Mouse (Mus musculus) lung, embryonic 14.5 days (tissue): ENCODE results near the gene Gm20379. TPM values are rescaled to one million over a fixed set of nuclear protein-coding genes. Genes with fewer than 3 reads are reported as not detected.

Experiments used
- ATAC-seq: fragments of 200-750 bp; cut with Nextera tagmentation; 2 replicates; pipeline ENCODE4 v1.8.0; 2017; ENCODE audit warnings: mild to moderate bottlenecking, moderate TSS enrichment, moderate library complexity; ENCODE audit not compliant: insufficient read depth
- DNase-seq: peaks from one replicate; pipeline ENCODE4 v3.0.0-alpha.2; 2015
- H3K27ac ChIP-seq: fragments of 300-500 bp; sonication (generic); 2 replicates; pipeline ENCODE4 v1.5.1; 2014; ENCODE audit warnings: low read depth, mild to moderate bottlenecking, moderate library complexity
- H3K27me3 ChIP-seq: fragments of 300-500 bp; sonication (generic); 2 replicates; pipeline ENCODE4 v1.6.1; 2014; ENCODE audit warnings: low read length, control low read depth; ENCODE audit not compliant: insufficient read depth
- H3K36me3 ChIP-seq: fragments of 300-500 bp; sonication (generic); 2 replicates; pipeline ENCODE4 v1.6.1; 2014; ENCODE audit warnings: control low read depth; ENCODE audit not compliant: insufficient read depth
- H3K4me1 ChIP-seq: fragments of 300-500 bp; sonication (generic); 2 replicates; pipeline ENCODE4 v1.6.1; 2014; ENCODE audit warnings: antibody characterized with exemption, control low read depth; ENCODE audit not compliant: insufficient read depth
- H3K4me2 ChIP-seq: fragments of 300-500 bp; sonication (generic); 2 replicates; pipeline ENCODE4 v1.6.1; 2014; ENCODE audit warnings: mild to moderate bottlenecking
- H3K4me3 ChIP-seq: fragments of 300-500 bp; sonication (generic); 2 replicates; pipeline ENCODE4 v1.5.1; 2014; ENCODE audit warnings: low read depth, low read length
- H3K9ac ChIP-seq: fragments of 300-500 bp; sonication (generic); 2 replicates; pipeline ENCODE4 v1.6.1; 2014
- H3K9me3 ChIP-seq: fragments of 300-500 bp; sonication (generic); 2 replicates; pipeline ENCODE4 v1.6.1; 2016; ENCODE audit warnings: low read depth, low read length, control low read depth
- CTCF ChIP-seq: IDR thresholded peaks from 2 replicates; pipeline ENCODE4 v1.5.1; 2016; ENCODE audit warnings: antibody characterized with exemption, low read depth
- WGBS: fragments of 180-500 bp; shearing (Covaris S2); extraction: QIAGEN DNeasy Blood & Tissue Kit; methylation state at CpG from one replicate; pipeline ENCODE4 v1.1.7; 2014; 5-methylcytosine and 5-hydroxymethylcytosine counted together
- polyA plus RNA-seq: library from polyadenylated mRNA; unstranded; fragments of >200 nt; fragmentation: Nextera tagmentation; extraction: Ambion mirVana; gene quantifications from 2 replicates; pipeline ENCODE4 v1.2.1, GENCODE M21; 2014

Gene Gm20379
- polyA plus RNA-seq, 1 experiment from 2014 or later: 0.95 TPM

GRCm38 (mm10) chr13:92291605-92292004 is 14.2 kb upstream of the Gm20379 start:
- TF ChIP-seq CTCF: no peak
- H3K4me3 ChIP-seq: no peak overlapping the region
- H3K27ac ChIP-seq: no peak overlapping the region
- 55% methylated on average over 4 of the region's 4 CpGs for WGBS
- ATAC-seq: no peak
- no peaks in the 10 kb centered on the region for H3K9me3 ChIP-seq
- DNase-seq: no peak
- no peaks in the 10 kb centered on the region for H3K27me3 ChIP-seq
- H3K4me2 ChIP-seq: no peak overlapping the region
- no peak overlapping the region for H3K9ac ChIP-seq
- H3K36me3 ChIP-seq: 0 out of 2 replicates have a peak, but pooled peaks cover 13% of the 10 kb centered on the region
- H3K4me1 ChIP-seq: no peaks in the 10 kb centered on the region

GRCm38 (mm10) chr13:92293883-92294282 is 11.9 kb upstream of the Gm20379 start:
- Histone ChIP-seq H3K9ac (no peak overlapping the region), H3K36me3 (0 out of 2 replicates have a peak, but pooled peaks cover 13% of the 10 kb centered on the region), H3K4me1 (no peaks in the 10 kb centered on the region), H3K9me3 (no peaks in the 10 kb centered on the region), H3K27me3 (no peaks in the 10 kb centered on the region), H3K4me3 (no peak overlapping the region), H3K4me2 (no peak overlapping the region), H3K27ac (no peak overlapping the region)
- ATAC-seq (no peak), DNase-seq (no peak)
- 70% methylated on average over 5 of the region's 5 CpGs for WGBS
- TF ChIP-seq CTCF: no peak

GRCm38 (mm10) chr13:92296490-92296889 is 9.3 kb upstream of the Gm20379 start:
- no peak for DNase-seq
- WGBS: 96% methylated on average over 4 of the region's 4 CpGs
- ATAC-seq: no peak

GRCm38 (mm10) chr13:92297021-92297420 is 8.8 kb upstream of the Gm20379 start:
- WGBS: 77% methylated on average over 2 of the region's 2 CpGs
- no peak overlapping the region for H3K4me3 ChIP-seq
- no peak for DNase-seq
- TF ChIP-seq CTCF: no peak
- H3K4me1 ChIP-seq: no peaks in the 10 kb centered on the region
- no peak for ATAC-seq
- H3K4me2 ChIP-seq: no peak overlapping the region
- H3K9me3 ChIP-seq: no peaks in the 10 kb centered on the region
- H3K27ac ChIP-seq: no peak overlapping the region
- no peak overlapping the region for H3K9ac ChIP-seq
- H3K27me3 ChIP-seq: no peaks in the 10 kb centered on the region
- 0 out of 2 replicates have a peak, but pooled peaks cover 5% of the 10 kb centered on the region for H3K36me3 ChIP-seq

More at GRCm38 (mm10) chr13:92296490-92296889, 9.3 kb upstream of the Gm20379 start:
- no peak overlapping the region for H3K4me2 ChIP-seq
- no peaks in the 10 kb centered on the region for H3K4me1 ChIP-seq
- H3K27me3 ChIP-seq: no peaks in the 10 kb centered on the region
- H3K9me3 ChIP-seq: no peaks in the 10 kb centered on the region
- H3K36me3 ChIP-seq: 0 out of 2 replicates have a peak, but pooled peaks cover 7% of the 10 kb centered on the region
- no peak for TF ChIP-seq CTCF
- H3K27ac ChIP-seq: no peak overlapping the region
- H3K9ac ChIP-seq: no peak overlapping the region
- no peak overlapping the region for H3K4me3 ChIP-seq

GRCm38 (mm10) chr13:92299522-92299921 is 6.3 kb upstream of the Gm20379 start:
- ATAC-seq: no peak
- Histone ChIP-seq H3K27ac (no peak overlapping the region), H3K36me3 (0 out of 2 replicates have a peak, but pooled peaks cover 5% of the 10 kb centered on the region), H3K4me1 (no peaks in the 10 kb centered on the region), H3K4me2 (no peak overlapping the region), H3K27me3 (no peaks in the 10 kb centered on the region), H3K9me3 (no peaks in the 10 kb centered on the region), H3K9ac (no peak overlapping the region), H3K4me3 (no peak overlapping the region)
- 74% methylated on average over 1 of the region's 1 CpGs for WGBS
- DNase-seq: no peak
- no peak for TF ChIP-seq CTCF

- DNase-seq (no peak), ATAC-seq (no peak)
- no peaks in the 10 kb centered on the region for H3K4me1 ChIP-seq
- H3K9ac ChIP-seq: no peak overlapping the region
- H3K27me3 ChIP-seq: no peaks in the 10 kb centered on the region
- no peak overlapping the region for H3K4me2 ChIP-seq
- H3K36me3 ChIP-seq: 0 out of 2 replicates have a peak, but pooled peaks cover 3% of the 10 kb centered on the region
- no peak for TF ChIP-seq CTCF
- WGBS: 62% methylated on average over 4 of the region's 4 CpGs
- H3K27ac ChIP-seq: no peak overlapping the region
- no peak overlapping the region for H3K4me3 ChIP-seq
- H3K9me3 ChIP-seq: no peaks in the 10 kb centered on the region
These were observed 4.0 kb upstream of the Gm20379 start for GRCm38 (mm10) chr13:92301754-92302153.

- no peak overlapping the region for H3K4me3 ChIP-seq
These were observed 3.3 kb upstream of the Gm20379 start for GRCm38 (mm10) chr13:92302466-92302865.

More at GRCm38 (mm10) chr13:92302466-92302865, 3.3 kb upstream of the Gm20379 start:
- Histone ChIP-seq H3K27me3 (no peaks in the 10 kb centered on the region), H3K4me2 (no peak overlapping the region), H3K27ac (no peak overlapping the region), H3K36me3 (peaks cover 3% of the 10 kb centered on the region; the same call in 1 of the 2 replicates), H3K9ac (no peak overlapping the region), H3K4me1 (no peaks in the 10 kb centered on the region), H3K9me3 (no peaks in the 10 kb centered on the region)
- DNase-seq (no peak), ATAC-seq (no peak)
- WGBS: 84% methylated on average over 4 of the region's 4 CpGs
- no peak for TF ChIP-seq CTCF
